Mouse (Mus musculus): Measurements from ENCODE around the gene Zfp592.
A peak's percentile ranks its signal among the peaks of the same experiment; 100 is the strongest.
"Not testable (repeated sequence)": the region's sequence is repeated elsewhere in the genome, so short reads cannot be mapped to it uniquely, and the experiment has no call there.

Gene Zfp592

DNA sequence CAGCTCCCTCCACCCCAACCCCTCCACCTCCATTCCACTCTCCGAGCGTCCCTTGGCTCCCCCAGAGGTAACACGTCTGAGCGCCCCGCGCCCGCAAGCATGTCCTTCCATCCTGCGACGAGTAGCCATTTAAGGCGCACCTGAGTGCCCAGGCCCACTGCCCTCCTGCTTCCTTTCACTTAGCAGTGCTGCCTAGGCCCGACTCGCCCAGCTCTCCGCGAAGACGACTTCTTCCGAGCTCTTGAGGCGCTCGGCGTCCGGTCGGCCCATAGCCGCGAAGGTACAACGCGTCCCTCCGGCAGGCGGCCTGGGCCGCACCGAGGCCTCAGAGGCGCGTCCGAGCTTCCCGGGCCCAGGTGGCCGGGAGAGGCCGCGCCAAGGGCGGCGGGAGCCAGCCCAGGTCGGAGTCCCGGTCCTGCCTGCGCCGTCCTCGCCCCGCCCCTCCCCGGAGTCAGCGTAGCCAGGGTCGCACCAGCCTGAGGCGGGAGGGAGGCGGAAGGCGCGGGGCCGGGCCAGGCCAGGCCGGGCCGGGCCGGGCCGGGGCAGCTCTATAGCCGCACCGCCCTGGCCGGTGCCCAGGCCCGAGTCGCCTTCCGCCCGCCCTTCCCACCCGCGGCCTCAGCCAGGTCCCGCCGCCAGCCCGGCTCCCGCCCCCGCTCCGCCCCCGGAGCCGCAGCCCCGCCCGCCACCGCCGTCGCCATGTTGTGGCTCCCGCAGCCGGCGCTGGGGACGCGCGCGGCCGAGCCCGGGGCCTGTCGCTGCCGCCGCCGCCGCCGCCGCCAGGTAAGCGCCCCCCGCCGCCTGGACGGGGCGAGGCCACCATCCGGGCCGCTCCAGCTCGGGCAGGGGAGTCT lies at the start of gene Zfp592:
Gene Zfp592 (plus strand): TSS at position 702 of the 854 bp plus-strand sequence.
- DNase-seq, result peak; percentile 86 to 89

DNA sequence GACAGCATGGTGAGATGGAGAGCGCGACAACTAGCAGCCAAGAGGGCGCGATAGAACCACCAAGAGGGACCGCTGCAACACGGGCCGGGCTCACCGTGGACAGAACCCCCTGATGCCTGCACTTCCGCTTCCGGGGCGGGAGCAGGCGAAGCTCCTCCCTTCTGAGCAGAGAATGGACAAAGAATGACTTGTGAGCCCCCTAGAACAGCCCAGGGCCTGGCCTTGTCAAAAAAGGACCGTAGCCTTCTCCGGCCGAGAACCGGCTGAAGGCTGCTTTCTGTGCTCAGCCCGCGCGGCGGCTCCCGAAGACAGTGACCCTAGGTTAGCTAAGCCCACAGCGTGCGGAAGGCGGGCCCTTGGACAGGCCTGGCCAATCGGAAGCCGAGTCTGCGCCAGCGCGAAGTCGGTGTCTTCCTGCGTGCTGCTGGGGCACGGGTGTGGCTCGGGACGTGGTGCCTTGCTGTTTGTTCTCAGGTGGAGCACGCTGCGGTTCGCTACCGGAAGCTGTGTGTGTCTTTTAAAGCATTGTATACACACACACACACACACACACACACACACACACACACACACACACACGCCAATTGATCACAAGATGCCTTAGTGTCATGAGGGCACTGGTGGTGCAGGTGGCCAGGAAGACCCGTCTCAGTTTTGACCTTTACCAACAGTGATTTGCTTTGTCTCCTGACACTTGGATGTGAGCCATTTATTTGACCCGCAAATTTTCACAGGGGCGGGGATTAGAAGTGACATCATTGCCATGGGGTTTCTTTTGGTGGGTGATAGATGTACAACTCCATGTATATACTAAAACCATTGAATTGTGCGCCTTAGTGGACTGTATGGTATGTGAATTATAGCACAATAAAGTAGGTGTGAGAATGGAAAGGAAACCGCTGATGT lies 45.8 kb upstream of the Zfp592 start, which contains the start of gene Sec11a:
Gene Sec11a (minus strand): TSS at position 336 of the 906 bp plus-strand sequence.
- DNase-seq, result peak; percentile 93 to 95

DNA sequence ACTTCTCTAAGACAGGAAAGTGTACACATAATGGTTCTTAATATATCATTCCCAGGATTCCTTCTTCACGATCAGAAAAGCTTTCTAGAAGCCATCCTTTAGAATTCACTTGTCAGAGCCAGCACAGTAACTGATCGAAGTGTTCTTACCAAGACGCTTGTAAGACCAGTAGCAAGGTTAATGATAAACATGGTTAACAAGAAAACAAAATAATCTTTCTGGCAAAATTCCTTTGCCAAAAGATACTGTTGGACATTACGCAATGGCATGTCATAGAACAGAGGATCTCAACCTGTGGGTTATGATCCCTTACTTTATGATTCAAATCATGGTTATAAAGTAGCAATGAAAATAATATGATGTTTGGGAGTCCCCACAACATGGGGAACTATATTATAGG lies 42.0 kb upstream of the Zfp592 start:
- DNase-seq, result no peak

DNA sequence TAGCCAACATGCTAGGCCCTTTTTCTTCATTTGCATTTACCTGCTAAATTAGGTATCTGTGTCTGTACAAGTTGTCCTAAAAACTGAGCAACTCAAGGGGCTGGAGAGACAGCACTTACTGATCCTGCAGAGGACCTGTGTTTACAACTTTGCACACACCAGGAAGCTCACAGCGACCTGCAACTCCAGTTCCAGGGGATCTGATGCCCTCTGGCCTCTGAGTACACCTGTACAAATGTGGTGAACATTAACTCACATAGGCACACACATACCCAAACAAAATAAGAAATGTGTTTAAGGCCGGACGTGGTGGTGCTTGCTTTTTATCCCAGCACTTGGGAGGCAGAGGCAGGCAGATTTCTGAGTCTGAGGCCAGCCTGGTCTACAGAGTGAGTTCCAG lies 41.3 kb upstream of the Zfp592 start:
- DNase-seq, result no peak

DNA sequence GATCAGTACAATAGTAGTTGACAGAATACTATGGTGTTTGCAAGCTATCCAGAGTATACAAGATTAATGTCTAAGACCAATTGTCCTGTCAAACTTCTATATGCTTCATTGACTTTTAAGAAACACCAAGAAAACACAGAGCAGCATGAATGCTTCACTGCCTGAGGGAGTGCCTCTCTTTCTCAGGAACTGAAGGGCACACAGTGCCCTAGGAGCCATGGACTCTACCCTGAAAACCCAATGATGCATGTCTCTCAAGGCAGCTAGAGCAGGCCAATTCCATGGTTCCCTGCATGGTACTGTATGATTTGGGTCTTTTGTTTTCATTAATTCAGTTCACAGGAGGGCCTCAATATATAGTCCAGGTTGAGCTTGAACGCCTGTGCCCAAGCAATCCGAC lies 39.2 kb upstream of the Zfp592 start:
- no peak for DNase-seq

DNA sequence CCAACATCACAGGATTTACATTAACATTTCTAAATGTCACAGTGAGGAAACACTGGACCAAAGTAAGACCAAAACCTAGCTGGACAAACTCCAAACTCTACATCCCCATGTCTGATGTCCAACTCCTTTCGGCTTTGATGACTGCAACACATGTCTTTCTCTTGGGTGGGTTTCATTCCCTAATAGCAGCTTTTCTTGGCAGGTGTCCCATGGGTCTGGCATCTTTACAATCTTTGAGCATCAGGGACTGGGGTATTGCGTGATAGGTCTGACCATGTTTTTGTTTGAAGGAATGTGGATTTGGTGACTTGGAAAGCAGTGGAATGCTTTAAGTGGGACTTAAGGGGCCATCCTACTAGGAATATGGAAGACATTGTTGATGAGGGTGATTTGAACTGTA lies 36.6 kb upstream of the Zfp592 start:
- DNase-seq, result no peak

DNA sequence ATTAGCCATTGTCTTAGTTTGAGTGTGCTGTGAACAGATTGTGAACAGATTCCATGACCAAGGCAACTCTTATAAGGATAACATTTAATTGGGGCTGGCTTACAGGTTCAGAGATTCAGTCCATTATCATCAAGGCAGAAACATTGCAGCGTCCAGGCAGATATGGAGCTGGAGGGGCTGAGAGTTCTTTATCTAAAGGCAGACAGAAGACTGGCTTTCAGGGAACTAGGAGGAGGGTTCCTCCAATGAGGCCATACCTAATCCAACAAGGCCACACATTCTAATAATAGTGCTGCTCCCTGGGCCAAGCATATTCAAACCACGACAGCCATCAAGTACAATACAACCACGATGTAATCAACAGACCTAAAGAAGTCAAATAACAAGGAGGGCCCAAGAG lies 34.5 kb upstream of the Zfp592 start:
- no peak for DNase-seq

DNA sequence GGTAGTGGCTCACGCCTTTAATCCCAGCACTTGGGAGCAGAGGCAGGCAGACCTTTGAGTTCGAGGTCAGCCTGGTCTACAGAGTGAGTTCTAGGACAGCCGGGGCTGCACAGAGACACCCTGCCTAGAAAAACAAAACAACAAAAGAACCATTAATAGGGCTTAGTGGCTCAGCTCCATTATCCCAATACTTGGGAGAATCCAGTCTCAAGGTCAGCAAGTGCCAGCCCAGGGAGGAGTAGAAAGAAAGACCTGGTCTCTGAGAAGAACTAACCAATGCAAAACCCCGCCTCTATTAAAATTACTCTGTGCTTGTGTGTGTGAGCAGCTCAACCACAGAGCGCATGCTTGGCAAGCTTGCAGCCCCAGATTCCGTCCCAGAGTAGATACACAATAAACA lies 30.7 kb upstream of the Zfp592 start:
- no peak for DNase-seq

DNA sequence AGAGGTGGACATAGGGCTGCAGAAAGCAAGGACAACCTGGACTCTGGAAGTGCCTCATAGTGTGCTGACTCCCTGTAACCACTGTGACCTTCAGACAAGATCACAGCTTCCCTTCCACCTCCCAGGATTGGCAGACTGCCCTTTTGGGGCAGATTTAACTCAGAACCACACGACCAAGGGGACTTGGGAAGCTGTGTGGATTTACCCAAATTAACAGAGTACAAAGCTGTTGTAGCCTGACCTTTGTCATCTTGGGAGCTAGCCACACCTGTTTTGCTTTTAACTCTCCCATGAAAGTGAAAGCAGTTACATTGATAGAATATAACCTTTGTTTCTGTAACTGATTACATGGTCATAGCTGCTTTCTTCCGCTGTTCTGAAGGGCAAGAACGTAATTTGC lies 22.6 kb upstream of the Zfp592 start:
- no peak for DNase-seq

DNA sequence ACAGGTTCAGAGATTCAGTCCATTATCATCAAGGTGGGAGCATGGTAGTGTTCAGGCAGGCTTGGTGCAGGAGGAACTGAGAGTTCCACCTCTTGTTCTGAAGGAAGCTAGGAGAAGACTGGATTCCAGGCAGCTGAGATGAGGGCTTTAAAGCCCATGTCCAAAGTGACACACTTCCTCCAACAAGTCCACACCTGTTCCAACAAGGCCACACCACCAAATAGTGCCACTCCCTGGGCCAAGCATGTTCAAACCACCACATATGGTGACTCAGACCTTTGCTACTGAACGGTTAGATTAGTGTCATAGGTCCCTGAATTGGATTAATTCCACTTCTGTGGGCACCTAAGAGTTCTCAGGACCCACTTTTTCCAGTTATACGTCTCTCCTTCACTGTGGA lies 22.1 kb upstream of the Zfp592 start:
- DNase-seq, result no peak

DNA sequence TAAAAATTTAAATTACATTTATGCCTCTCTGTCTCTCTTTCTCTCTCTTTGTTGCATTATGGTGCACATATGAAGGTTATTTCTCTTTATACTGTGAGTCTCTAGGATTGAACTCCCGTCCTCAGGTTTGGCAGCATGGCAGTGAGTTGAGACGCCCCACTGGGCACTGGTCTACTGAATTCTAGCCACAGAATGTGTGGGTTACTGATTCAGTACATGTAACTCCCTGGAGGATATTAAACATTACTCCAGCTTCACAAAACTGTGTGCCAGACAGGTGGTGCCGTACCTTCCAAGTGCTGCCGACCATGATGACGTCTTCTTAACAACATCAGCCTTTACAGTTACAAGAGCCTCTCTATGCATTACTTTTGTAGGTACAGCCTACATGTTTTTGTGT lies 21.4 kb upstream of the Zfp592 start:
- DNase-seq, result no peak

DNA sequence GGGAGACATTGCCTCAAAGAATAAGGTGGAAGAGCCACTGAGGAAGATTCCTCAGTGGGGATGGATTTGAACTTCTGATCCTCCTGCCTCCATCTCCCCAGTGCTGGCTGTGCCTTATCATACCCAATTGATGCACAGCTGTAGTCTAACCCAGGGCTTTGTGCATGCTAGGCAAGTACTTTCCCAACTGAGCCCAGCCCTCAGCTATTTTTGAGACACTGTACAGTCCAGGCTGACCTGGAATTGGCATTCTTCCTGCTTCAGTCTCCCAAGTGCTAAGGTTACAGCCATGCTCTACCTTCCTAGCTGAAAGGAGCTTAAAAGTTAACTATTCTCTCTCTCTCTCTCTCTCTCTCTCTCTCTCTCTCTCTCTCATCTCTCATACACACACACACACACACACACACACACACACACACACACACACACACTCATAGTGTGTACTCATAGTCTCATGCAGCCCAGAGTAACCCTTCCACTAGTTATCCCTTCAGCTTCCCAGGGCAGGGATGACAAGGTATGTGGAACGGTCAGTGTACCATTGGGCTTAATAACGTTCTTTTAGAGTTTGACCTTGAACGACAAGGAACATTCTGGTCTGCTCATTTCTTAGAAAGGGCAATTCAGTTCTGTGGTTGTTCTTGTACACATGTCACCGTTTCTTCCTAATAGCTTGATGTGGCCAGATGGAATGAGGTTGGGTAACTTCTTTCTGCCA lies 20.4 kb upstream of the Zfp592 start:
- DNase-seq, result not testable (repeated sequence)

DNA sequence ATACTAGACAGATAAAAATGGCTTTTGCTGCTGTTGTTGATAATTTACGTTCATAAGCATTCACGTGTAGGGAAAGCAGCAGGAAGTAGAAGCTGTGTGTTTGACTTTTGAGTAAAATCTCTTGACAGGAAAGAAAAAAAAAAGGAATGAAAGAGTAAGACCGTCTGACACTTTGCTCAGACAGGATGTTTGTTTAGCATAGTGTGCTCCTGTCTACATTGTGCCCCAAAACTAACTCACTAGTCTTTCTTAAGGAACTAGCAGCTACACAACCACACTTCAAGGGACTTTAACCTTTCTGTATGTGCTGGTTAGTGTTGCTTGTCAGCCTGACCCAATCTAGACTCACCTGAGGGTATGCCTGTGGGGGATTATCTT lies 19.9 kb upstream of the Zfp592 start:
- DNase-seq, result not testable (repeated sequence)

DNA sequence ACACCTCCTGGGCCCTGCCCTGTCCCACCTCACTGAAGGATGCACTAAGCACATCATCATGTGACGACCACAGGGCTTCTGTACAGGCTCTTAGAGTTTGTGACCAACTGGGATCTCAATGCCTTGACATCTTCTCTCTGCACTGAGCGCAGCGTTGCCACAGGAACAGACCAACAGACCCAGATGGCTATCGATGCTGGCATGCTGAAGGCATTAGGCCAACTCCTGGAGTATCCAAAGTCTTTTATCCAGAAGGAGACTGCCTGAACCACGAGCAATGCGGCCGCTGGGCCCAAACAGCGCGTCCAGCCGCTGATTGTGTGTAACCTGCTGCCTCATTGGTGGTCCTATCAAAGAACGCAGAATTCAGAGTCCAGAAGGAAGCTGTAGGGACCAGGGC lies 12.9 kb upstream of the Zfp592 start:
- DNase-seq, result no peak

DNA sequence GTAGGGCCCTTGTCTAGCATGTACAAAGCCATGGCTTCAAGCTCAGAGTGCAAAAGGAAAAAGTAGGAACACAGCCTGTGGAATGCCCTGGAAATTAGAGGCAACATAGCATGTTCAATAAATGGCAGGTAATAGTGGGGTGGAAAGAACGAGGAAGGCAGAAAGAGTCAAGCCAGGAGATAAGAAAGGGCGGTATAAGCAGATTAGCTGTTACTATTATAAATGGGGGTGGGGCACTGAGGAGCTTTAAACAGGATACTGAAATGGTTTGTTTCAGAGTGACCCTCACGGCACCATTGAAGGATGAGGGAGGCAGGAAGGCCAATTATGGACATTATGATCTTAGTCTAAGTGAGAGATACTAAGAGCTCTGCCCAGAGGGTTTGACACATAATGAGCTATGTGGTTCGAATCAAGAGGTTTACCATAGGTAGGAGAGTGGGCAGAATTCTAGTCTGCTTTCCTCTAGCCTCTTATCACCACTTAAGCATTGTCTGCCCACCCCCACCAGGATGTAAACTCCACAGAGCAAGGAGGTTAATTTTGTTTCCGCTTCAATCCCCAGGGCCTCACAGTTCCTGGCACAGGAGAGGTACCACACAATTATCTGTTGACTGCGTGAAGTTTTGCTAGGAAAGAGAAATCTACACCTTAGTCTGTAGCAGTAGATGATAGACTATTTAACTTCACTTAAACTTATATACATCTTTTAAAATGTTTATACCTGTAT lies 6.9 kb upstream of the Zfp592 start:
- DNase-seq, result no peak

DNA sequence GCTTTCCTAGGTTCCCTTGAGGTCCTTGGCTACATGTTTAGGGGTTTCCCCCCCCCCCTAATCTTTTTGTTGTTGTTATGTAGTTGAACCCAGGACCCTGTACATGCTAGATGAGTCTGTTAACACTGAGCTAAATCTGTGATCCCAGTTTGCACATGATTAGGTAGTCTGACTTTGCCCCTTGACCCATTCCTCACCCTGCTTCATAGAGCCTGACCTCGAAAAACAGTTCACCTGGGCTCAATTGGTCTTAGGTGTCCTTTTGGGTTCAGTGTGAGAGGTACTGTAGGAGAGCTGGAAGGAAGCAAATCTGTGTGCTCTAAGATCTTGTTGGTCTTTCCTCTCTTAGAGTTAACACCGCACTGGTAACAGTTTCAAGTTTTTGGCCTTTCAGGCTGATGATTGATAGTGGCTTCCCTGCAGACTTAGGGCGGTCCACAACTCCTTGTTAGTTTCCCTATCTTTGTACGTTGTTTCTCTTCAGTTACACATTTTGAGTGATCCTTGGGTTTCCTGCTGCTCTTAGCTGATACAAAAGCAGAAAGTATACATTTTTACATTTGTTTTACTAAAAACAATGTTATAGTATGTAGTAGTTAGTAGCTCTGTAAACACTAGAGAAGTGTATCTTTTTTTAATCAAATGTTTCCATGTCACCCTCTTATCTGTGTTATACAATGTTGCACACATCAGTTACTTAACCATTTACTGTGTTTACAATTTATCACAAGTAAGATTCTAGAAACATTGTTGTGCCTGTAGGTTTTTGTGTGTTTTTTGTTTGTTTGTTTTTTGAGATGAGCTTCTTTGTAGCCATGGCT lies 5.5 kb upstream of the Zfp592 start:
- no peak for DNase-seq

DNA sequence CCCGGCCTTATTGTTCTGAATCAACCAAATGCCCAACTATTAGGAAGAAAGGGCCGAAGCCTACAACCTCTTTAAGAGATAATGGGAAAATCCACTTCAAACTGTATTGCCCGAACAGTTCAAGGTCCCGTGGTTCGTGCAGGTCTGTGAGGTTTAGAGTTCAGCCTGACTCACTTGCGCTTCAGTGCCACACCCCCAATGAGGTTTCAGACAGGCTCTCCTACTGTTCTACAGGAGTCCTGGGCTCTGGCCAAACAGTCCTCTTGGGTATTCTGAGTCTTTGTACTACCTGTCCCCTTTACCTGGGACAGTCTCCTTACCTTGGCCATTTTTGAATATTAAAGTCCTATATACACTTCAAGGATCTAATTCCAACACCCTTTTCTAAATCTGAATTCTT lies 3.2 kb upstream of the Zfp592 start:
- DNase-seq, result no peak

DNA sequence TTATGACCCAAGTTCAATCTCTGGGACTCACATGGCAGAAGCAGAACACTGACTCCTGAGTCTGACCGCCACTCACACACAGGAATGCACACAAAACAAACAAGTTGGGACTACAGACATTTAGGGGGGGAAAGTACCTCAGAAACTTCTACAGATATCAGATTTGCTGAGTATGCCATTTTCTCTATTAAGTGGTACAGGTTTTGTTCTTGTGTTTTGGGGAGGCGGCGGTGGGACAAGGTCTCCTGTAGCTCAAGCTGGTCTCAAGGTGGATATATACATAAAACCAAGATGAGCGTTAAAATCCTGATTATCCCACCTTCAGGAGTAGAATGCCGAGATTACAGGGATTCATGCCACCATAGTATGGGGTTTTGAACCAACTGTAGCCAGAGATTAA lies 1.9 kb upstream of the Zfp592 start:
- DNase-seq, result no peak

DNA sequence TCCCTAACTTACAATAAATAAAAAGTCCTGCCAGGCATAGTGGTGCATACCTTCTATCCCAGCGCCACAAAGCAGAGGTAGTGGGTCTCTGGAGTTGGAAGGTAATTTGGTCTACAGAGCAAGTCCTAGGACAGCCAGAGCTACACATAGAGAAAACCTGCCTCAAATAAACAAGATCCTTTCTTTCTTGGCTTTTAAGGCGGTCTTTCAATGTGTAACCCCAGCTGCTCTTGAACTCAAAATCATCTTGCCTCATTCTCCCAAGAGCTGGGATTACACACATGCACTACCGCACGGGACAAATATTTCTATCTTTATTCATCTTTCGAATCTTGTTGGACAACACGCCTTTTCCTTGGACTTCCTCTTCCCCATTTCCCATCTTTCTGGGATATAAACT lies 1.4 kb upstream of the Zfp592 start:
- DNase-seq, result no peak

DNA sequence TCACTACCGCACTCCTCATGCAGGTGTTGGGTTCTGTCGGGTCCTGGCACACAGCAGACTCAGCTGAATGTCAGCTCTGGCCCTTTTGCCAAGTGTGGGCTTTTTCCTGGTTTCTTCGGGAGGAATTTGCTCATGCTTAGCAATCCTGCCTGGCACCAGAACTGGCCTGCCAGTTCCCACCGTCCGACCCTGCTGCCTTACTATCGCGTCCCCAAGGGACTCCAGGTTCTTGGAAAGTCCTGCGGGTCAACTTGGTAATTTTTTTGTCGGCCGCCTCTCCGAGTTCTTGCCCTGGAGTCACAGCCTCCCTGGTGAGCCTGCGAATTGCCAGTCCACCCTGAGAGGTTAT lies 876 bp upstream of the Zfp592 start:
- DNase-seq, result peak in 1 of 2 experiments; percentile 35

DNA sequence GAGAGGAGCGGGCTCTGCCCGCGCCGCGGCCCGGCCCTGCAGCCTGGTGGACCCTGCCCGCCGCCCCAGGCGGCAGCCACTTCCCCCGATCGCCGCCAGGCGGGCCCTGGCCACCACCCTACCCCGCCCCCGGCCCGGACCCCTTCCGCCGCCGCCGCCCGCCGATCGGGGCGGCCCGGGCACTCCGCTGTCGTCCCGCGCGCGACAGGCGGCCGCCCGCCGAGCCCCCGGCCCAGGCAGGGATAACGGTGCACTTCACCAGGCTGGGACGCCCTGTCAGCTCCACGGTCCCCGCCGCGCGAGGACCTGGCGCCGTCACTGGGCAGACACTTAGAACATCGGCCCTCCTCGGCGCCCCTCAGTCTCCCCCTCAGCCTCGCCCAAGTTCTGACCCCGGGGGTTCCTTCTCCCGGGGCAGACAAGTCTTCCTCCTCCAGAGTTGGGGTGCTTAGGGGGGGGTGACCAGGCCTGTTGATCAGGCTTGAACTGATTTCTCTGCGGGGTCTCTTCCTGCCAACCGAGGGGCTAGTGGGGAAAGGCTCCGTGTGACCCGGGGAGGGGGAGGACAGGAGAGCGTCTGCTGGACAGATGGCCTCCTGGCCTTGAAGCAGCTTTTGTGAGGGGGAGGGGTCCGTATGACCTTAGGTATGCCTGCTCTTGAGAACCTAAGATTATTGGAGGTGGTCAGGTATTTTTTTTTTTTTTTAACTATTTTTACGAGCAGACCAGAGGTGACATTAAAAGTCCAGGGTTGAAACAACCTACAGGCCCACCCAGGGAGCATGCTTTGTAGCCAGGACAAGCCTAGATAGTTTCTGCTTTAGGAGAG lies 567 bp downstream of the Zfp592 start:
- DNase-seq, result peak; percentile 17 to 56

Data from lung, adult 18-20 months (tissue).